Mouse (Mus musculus): Measurements from ENCODE around the gene Hnrnpf.

- TF ChIP-seq GATA1 (IDR thresholded peaks at IDR 0.05; ENCODE audit: borderline replicate concordance, low read length) (no peak), FLI1 (IDR thresholded peaks at IDR 0.05; ENCODE audit: low read length) (no peak)
Observed at GRCm38 (mm10) chr6:117942769-117943168, 42.6 kb downstream of the Hnrnpf start.
